Mouse (Mus musculus) liver, embryonic 11.5 days (tissue): ENCODE measurements at regions not wholly inside any gene's neighbourhood (a gene's known extent, or its start where the extent isn't known, plus 50 kb on each side); places are given as distances from the start of the nearest gene placed in this dataset.

ENCODE experiments used
- ATAC-seq: fragments of 200-750 bp; cut with Nextera tagmentation; replicated peaks from 2 replicates; pipeline ENCODE4 v1.8.0; 2017; ENCODE audit warnings: moderate number of reproducible peaks, mild to moderate bottlenecking, moderate TSS enrichment, moderate library complexity; ENCODE audit not compliant: low FRiP score
- DNase-seq: peaks from one replicate; pipeline ENCODE4 v3.0.0-alpha.2; 2017; ENCODE audit warnings: low spot score
- H3K27ac ChIP-seq: fragments of 300-500 bp; sonication (generic); 2 replicates; pipeline ENCODE4 v1.5.1; 2014; ENCODE audit warnings: mild to moderate bottlenecking, low read depth, low read length, control low read depth
- H3K27me3 ChIP-seq: fragments of 300-500 bp; sonication (generic); replicated peaks from 2 replicates; pipeline ENCODE4 v1.6.1; 2014; ENCODE audit warnings: low read length, mixed read lengths; ENCODE audit not compliant: control insufficient read depth, insufficient read depth
- H3K36me3 ChIP-seq: fragments of 300-500 bp; sonication (generic); 2 replicates; pipeline ENCODE4 v1.6.1; 2014; ENCODE audit warnings: mild to moderate bottlenecking, low read length, moderate library complexity, mixed read lengths; ENCODE audit not compliant: control insufficient read depth, insufficient read depth
- H3K4me1 ChIP-seq: fragments of 300-500 bp; sonication (generic); replicated peaks from 2 replicates; pipeline ENCODE4 v1.6.1; 2014; ENCODE audit warnings: low read length, mixed read lengths; ENCODE audit not compliant: control insufficient read depth, insufficient read depth
- H3K4me2 ChIP-seq: fragments of 300-500 bp; sonication (generic); 2 replicates; pipeline ENCODE4 v1.6.1; 2014; ENCODE audit warnings: mild to moderate bottlenecking, control low read depth, moderate library complexity
- H3K4me3 ChIP-seq: fragments of 300-500 bp; sonication (generic); 2 replicates; pipeline ENCODE4 v1.5.1; 2014; ENCODE audit warnings: low read depth, low read length, control low read depth
- H3K9ac ChIP-seq: fragments of 300-500 bp; sonication (generic); 2 replicates; pipeline ENCODE4 v1.6.1; 2014; ENCODE audit warnings: low read depth, low read length, control low read depth
- H3K9me3 ChIP-seq: fragments of 300-500 bp; sonication (generic); 2 replicates; pipeline ENCODE4 v1.6.1; 2016; ENCODE audit warnings: low read length, inconsistent platforms, mixed read lengths; ENCODE audit not compliant: control insufficient read depth
- WGBS: fragments of 180-500 bp; shearing (Covaris S2); extraction: QIAGEN DNeasy Blood & Tissue Kit; methylation state at CpG from one replicate; pipeline ENCODE4 v1.1.7; 2014; 5-methylcytosine and 5-hydroxymethylcytosine counted together

DNA sequence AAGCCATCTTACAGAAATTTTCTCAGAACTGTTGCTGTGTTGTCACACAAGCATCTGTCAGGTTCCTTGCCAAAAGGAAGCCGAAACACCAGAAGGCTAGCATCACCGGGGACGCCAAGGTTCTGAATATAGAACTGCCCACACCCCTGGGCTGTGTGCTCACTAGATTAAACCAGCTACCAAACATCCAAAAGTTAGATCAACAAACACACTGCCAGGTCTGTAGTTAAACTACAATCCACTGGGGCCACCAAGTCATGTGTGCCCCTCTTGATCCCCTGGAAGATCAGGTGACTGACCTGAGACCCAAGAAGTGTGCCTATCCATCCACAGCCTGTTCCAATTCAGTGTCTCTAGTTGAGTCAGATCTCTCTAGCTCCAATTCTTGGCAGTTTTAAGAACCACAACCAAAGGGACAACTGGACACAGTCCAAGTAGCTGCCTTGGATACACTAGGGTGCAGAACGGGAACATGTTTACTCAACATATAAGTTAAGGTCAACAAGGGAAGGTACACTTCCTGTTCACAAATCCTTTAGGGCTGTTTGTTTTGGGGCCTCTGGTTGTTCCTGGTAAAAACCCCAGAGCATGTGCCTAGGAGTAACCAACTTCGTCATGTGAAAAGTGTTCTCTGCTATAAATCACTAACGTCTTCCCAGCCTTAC lies 232.0 kb upstream of the Ppargc1a start:
- 73% methylated on average over 6 of the region's 6 CpGs for WGBS
- Histone ChIP-seq H3K27ac (no peak overlapping the region), H3K4me2 (no peak overlapping the region), H3K27me3 (no peaks in the 10 kb centered on the region), H3K4me1 (no peaks in the 10 kb centered on the region), H3K4me3 (no peak overlapping the region), H3K36me3 (no peaks in the 10 kb centered on the region), H3K9me3 (no peaks in the 10 kb centered on the region), H3K9ac (no peak overlapping the region)
- DNase-seq (no peak), ATAC-seq (no peak)

- ATAC-seq: no peak
- no peaks in the 10 kb centered on the region for H3K4me1 ChIP-seq
- no peak overlapping the region for H3K4me2 ChIP-seq
- no peak overlapping the region for H3K27ac ChIP-seq
- 56% methylated on average over 6 of the region's 6 CpGs for WGBS
- no peak for DNase-seq
- H3K36me3 ChIP-seq: no peaks in the 10 kb centered on the region
- no peaks in the 10 kb centered on the region for H3K27me3 ChIP-seq
- no peak overlapping the region for H3K9ac ChIP-seq
- no peaks in the 10 kb centered on the region for H3K9me3 ChIP-seq
- no peak overlapping the region for H3K4me3 ChIP-seq
Measured at GRCm38 (mm10) chr5:51794097-51794496, 226.6 kb upstream of the Ppargc1a start.

DNA sequence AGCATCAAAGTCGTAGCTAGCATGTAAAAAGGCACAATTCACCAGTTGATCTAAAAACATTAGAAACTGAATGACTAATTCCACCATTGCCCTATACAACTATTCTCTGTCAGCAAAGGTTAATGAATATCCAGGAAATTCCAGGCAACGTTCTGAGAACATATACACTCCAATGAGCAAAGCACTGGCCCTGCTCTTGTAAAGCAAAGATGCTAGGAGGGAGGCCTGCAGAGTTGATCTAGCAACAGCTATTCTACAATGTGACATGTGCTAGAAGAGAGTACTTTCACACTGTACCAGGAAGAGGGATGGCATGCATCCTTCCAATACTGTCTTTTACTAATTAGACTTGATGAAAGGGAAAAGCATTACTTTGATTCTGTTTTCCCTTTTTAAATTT lies 225.4 kb upstream of the Ppargc1a start:
- H3K9ac ChIP-seq: no peak overlapping the region
- DNase-seq: no peak
- no peak for ATAC-seq
- no peaks in the 10 kb centered on the region for H3K9me3 ChIP-seq
- H3K27me3 ChIP-seq: no peaks in the 10 kb centered on the region
- H3K4me2 ChIP-seq: no peak overlapping the region
- 54% methylated on average over 2 of the region's 2 CpGs for WGBS
- H3K4me3 ChIP-seq: no peak overlapping the region
- no peak overlapping the region for H3K27ac ChIP-seq
- no peaks in the 10 kb centered on the region for H3K36me3 ChIP-seq
- no peaks in the 10 kb centered on the region for H3K4me1 ChIP-seq

DNA sequence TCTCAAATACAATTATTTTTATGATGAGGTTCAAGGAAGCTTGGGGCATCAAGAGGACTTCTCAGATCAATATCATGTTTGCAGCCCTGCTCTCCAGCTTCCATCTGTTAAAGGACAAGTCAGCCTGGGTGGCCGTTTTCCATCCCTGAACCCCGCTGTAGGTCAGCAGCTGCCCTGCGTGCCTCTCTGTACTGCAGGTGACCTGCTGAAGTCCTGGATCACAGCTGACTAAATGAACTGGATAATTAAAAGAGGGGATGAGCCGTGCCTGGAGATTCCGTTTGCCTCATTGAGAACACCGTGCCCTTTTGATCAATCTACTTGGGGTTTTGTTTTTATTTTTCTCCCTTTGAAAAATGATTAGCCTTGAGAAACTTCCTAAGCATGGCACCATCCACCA lies 221.2 kb upstream of the Ppargc1a start:
- Histone ChIP-seq H3K4me3 (no peak overlapping the region), H3K27me3 (no peaks in the 10 kb centered on the region)

DNA sequence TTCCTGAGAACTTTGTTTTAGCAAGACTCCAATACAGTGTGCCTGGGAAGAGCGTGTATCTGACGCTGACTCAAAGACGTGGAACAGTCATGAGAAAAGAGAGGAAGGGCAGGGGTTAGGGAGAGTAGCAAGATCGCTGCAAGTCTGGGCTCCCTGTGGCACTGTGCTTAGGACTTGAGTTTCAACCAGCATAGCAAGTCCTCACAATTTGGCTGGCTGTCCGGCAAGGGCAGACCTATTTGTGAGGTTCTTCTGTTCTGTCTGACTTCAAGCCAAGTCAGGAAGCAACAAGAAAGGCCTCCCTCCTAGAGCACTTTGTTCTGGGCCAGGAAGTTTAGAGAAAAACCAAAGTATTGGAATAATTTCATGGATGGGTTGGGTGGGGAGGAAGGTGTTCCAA lies 216.0 kb upstream of the Ppargc1a start:
- Histone ChIP-seq H3K36me3 (no peaks in the 10 kb centered on the region), H3K9me3 (no peaks in the 10 kb centered on the region), H3K27me3 (no peaks in the 10 kb centered on the region), H3K4me2 (no peak overlapping the region), H3K27ac (no peak overlapping the region), H3K4me1 (no peaks in the 10 kb centered on the region), H3K9ac (no peak overlapping the region), H3K4me3 (no peak overlapping the region)
- DNase-seq: no peak
- no peak for ATAC-seq
- WGBS: 82% methylated on average over 5 of the region's 5 CpGs

More for the DNA sequence above, 221.2 kb upstream of the Ppargc1a start:
- ATAC-seq: no peak
- Histone ChIP-seq H3K9ac (no peak overlapping the region), H3K27ac (no peak overlapping the region), H3K9me3 (no peaks in the 10 kb centered on the region), H3K36me3 (no peaks in the 10 kb centered on the region), H3K4me2 (no peak overlapping the region), H3K4me1 (no peaks in the 10 kb centered on the region)
- DNase-seq: no peak
- 85% methylated on average over 6 of the region's 6 CpGs for WGBS

DNA sequence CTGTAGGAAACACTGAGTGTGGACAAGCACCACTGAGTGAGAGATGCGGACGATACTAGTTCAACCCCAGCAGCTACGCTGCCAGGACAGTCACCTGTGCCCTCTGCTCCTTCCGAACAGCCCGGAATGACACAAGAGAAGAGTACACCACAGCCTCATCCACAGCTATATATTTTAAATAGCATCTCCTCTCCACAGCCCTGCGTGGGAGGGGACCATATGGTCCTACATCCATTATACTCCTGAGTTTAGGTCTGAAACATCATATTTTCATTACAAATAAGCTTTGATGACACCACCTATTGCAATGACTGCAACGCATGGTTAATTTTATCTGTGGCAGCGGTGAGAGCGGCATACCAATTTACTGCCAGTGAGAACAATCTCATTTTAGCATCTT lies 215.6 kb upstream of the Ppargc1a start:
- Histone ChIP-seq H3K27ac (no peak overlapping the region), H3K4me1 (no peaks in the 10 kb centered on the region), H3K36me3 (no peaks in the 10 kb centered on the region), H3K9me3 (no peaks in the 10 kb centered on the region), H3K4me2 (no peak overlapping the region), H3K27me3 (no peaks in the 10 kb centered on the region), H3K9ac (no peak overlapping the region), H3K4me3 (no peak overlapping the region)
- WGBS: 82% methylated on average over 9 of the region's 9 CpGs
- DNase-seq (no peak), ATAC-seq (no peak)

- Histone ChIP-seq H3K4me1 (no peaks in the 10 kb centered on the region), H3K9ac (no peak overlapping the region), H3K27ac (no peak overlapping the region), H3K27me3 (no peaks in the 10 kb centered on the region), H3K36me3 (no peaks in the 10 kb centered on the region), H3K4me2 (no peak overlapping the region), H3K4me3 (no peak overlapping the region), H3K9me3 (no peaks in the 10 kb centered on the region)
- 81% methylated on average over 9 of the region's 9 CpGs for WGBS
- DNase-seq (no peak), ATAC-seq (no peak)
Measured at GRCm38 (mm10) chr5:51775502-51776145, 208.1 kb upstream of the Ppargc1a start.

DNA sequence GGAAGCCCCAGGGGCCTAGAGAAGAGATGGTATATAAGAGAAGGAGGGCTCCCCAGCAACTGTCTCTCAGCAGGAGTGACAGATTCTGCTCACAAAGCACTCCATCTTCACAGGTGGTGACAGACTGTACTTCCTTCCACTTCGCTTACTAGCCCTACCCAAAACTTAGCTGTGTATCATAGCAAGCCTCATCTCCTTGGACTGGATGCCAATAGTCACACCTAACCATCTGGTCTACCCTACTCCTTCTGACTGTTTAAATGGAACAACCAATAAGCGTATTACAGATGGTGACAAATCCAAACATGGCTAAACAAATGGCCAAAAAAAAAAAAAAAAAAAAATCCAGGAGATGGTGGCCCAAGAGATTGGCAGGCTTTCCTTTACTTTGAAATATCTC lies 204.1 kb upstream of the Ppargc1a start:
- Histone ChIP-seq H3K36me3 (no peaks in the 10 kb centered on the region), H3K27ac (no peak overlapping the region), H3K9me3 (no peaks in the 10 kb centered on the region), H3K4me2 (no peak overlapping the region), H3K4me3 (no peak overlapping the region), H3K9ac (no peak overlapping the region), H3K4me1 (no peaks in the 10 kb centered on the region), H3K27me3 (no peaks in the 10 kb centered on the region)
- ATAC-seq (no peak), DNase-seq (no peak)
- 67% methylated on average over 2 of the region's 2 CpGs for WGBS

GRCm38 (mm10) chr5:51766111-51766510 lies 198.6 kb upstream of the Ppargc1a start:
- WGBS: 76% methylated on average over 3 of the region's 3 CpGs
- no peak for DNase-seq
- H3K4me2 ChIP-seq: no peak overlapping the region
- H3K9me3 ChIP-seq: no peaks in the 10 kb centered on the region
- no peak overlapping the region for H3K9ac ChIP-seq
- H3K4me1 ChIP-seq: no peaks in the 10 kb centered on the region
- ATAC-seq: no peak
- H3K27ac ChIP-seq: no peak overlapping the region
- no peaks in the 10 kb centered on the region for H3K36me3 ChIP-seq
- H3K4me3 ChIP-seq: no peak overlapping the region
- no peaks in the 10 kb centered on the region for H3K27me3 ChIP-seq
